Mouse (Mus musculus) right cerebral cortex, adult 18-20 months (tissue): ENCODE results near the gene Ap5z1.

Source experiments
- DNase-seq: peaks from one replicate; pipeline ENCODE4 v3.0.0; 2022; ENCODE audit warnings: mixed read lengths

Gene Ap5z1

DNA sequence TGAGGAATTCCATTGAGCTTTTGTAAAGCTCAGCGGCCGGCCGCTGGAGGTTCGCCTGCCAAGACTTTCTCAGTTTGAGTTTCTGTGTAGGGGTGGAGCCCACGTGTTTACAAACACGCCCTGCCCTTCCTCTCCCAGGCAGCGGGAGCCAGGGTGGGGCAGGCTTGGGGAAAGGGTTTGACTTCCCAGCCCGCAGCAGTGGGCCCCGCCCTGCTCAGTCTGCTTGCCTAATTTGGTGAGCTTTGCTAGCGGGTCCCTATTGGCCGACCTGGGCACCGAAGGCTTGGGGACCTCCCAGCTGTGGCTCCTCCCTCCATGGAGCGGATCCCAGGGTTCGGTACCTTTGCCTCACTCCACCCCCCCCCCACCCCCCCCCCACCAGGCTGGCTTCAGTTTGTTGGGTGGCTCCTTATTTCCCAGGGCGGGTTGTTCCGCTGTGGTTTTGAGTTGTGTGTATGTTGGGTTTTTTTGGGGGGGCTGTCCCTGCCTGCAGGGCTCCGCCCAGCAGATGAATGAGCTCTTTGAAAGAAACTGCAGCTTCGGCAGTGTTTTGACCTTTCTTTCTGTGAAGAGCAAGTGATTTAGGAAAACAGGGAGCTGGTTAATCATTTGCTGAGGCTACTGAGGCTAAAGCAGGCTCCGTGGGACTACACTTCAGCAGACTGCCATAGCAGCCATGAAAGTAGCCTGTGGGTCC, 23.1 kb upstream of the Ap5z1 start:
- peak; percentile 78 for DNase-seq

DNA sequence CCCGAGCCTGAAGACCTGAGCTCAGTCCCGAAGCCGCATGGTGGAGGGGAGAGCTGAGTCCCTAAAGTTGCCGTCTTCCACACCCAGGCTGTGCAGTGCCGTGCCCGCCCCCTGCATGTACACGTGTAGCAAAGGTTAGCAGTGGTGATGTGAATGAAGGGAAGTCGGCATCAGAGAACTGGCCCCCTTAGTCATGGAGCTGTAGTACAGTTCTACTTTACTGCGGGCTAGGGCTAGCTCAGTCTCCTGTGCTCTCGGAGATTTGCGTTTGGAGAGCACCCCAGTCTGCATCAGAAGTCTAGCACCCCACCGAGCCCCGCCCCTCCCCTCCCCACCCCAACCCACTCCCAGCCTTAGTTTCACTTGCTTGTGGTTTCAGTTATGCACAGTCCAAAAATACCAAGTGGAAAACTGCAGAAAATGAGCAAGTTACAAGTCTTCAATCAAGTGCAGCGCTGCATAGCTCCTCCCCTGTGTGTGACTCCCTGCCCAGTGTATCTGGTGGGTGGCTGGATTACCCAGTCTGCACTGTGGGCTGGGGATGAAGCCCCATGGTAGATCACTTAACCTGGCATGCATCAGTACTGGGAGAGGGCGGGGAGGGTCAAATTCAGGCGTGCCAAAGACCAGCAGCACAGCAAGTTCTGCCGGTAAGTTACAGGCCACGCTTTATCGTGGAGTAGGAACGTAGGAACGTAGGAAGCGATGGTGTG, 22.3 kb upstream of the Ap5z1 start:
- no peak for DNase-seq

DNA sequence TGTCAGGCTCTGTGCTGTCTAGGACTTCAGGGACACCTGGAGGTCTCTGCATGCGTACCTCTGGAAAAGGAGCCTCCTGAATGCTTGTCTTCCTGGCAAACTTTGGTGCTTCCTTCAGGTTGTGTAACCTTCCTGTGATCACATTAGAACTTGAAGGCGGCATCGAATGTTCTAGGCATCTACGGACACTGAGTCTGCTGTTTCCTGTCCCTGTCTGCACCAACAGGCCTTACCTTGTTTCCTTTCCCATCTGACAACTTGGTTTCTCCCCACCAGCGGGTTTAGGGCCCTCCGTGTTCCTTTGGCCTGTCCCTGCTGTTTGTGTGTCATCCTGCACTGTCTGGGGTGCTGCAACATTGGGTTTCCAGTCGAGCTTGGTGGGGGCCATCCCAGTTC, 21.7 kb upstream of the Ap5z1 start:
- no peak for DNase-seq

GRCm38 (mm10) chr5:142443514-142443913, 20.2 kb upstream of the Ap5z1 start:
- no peak for DNase-seq

DNA sequence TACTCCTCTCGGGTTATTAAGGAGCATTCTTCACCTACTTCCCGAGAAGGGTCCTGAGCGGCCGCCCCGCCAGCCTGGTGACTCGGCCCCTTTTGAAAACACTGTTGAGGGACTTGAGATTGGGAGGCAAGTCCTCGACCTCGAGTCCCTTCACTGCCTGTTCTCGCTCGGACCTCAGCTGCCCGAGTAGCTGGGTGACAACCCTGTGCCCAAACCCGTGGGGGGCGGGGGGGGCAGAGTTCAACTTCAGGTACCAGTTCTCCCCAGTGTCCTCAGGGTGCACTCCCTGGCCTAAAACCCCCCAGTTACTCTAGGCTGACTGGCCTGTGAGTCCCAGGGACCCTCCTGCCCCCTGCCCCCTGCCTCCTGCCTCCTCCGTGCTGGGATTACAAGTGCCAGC, 19.8 kb upstream of the Ap5z1 start:
- no peak for DNase-seq

GRCm38 (mm10) chr5:142444791-142445531, 18.8 kb upstream of the Ap5z1 start:
- no peak for DNase-seq

- no peak for DNase-seq
Observed at GRCm38 (mm10) chr5:142445709-142446108, 18.0 kb upstream of the Ap5z1 start.

DNA sequence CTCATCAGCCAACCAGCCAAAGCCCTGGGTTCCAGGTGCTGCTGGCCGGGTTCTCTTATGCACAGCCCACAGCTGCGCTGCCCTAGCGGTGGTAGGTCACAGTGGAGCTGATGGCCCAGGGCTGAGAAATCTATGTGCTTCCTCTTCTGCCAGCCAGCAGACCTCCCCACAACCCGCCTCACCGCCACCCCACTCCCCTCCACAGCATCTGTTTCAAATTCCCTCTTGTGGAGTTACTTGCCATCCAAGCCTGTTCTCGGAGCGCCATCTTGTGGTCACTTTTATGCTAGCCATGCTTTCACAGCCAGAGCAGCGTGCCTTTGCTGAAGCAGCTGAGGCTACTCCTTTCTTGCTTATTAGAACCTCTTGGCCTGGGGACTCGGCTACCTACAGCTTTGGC, 15.7 kb upstream of the Ap5z1 start:
- DNase-seq, result peak; percentile 86

DNA sequence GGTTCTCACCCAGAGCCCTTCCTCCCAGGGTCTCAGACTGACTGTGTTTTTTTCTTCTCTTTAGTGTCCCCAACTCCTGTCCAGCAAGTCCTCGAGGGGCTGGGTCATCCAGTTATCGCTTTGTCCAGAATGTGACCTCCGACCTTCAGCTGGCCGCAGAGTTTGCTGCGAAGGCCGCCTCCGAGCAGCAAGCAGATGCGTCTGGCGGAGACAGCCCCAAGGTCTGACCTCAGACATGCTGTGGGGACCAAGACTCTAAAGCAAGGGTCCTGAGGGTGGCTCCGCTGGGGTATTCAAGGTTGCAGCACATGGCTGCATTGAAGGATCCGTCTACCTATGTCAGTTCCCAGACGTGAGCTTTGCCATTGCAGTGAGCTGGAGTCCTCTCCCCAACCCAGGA, 15.1 kb upstream of the Ap5z1 start:
- DNase-seq, result no peak

DNA sequence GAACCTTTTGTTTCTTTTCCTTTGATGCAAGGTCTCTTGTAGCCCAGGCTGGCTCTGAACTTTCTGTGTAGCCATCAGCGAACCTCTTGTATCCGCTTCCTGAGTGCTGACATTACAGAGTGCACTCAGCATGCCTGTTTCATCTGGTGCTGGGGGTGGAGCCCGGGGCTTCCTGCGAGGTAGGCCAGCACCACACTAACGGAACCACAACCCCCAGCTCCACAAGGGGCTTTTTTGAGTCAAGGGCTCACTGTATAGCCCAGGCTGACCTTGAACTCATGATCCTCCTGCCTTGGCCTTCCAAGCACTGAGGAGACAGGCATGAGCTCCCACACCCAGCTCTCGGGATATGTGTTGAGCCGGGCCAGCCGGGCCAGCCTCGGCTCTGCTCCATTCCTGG, 12.9 kb upstream of the Ap5z1 start:
- DNase-seq, result no peak

DNA sequence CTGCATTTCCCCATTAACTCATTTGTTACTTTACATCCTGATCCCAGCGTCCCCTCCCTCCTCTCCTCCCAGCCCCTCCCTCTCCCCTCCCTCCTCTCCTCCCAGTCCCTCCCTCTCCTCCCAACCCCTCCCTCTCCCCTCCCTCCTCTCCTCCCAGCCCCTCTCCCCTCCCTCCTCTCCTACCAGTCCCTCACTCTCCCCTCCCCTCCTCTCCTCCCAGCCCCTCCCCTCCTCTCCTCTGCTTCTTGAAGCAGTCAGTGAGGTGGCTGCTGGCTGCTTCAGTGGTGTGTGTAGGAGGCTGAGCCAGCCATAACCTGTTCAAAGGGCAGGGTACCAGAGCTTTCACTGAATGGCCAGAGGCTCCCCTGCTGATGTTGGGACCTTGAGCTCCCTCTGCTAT, 12.0 kb upstream of the Ap5z1 start:
- DNase-seq, result no peak

GRCm38 (mm10) chr5:142453742-142454141, 10.0 kb upstream of the Ap5z1 start:
- DNase-seq, result no peak

GRCm38 (mm10) chr5:142456318-142456717, 7.4 kb upstream of the Ap5z1 start:
- no peak for DNase-seq

DNA sequence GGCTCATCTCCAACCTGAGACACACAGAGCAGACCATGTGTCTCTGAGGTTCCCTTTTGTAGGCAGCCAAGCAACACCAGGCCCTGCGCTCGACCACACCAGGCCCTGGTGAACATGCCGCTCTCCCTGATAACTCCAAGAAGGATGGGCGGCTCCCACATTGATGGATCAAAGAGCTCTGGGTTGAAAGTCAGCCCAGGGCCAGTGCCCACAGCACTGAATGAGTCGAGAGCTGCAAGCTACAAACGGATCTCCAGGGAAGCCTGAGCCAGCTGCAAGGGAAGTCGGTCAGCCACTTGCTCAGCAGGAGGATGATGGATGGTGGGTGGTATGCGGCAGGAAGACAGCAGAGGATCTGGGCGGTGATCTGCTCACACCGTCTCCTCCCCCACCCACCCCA, 6.4 kb upstream of the Ap5z1 start:
- DNase-seq, result peak; percentile 75

GRCm38 (mm10) chr5:142458791-142459557, 4.8 kb upstream of the Ap5z1 start:
- no peak for DNase-seq

DNA sequence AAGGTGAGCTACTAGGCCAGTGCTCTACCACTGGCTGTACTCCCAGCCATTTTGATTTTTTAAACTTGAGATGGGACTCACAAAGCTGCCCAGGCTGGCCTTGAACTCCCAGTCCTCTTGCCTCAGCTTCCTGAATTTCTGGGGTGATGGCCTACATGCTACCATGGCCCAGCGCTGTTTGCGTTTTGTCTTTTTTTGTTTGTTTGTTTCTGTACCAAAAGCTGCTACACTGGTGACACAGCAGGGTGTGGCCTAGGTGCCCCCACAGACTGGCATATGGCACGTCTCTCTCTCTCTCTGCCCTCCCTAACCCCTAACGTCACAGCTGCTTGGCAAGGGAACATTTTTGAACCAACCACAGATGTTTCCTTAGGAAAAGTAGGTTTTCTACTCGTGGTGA, 3.9 kb upstream of the Ap5z1 start:
- DNase-seq, result no peak

DNA sequence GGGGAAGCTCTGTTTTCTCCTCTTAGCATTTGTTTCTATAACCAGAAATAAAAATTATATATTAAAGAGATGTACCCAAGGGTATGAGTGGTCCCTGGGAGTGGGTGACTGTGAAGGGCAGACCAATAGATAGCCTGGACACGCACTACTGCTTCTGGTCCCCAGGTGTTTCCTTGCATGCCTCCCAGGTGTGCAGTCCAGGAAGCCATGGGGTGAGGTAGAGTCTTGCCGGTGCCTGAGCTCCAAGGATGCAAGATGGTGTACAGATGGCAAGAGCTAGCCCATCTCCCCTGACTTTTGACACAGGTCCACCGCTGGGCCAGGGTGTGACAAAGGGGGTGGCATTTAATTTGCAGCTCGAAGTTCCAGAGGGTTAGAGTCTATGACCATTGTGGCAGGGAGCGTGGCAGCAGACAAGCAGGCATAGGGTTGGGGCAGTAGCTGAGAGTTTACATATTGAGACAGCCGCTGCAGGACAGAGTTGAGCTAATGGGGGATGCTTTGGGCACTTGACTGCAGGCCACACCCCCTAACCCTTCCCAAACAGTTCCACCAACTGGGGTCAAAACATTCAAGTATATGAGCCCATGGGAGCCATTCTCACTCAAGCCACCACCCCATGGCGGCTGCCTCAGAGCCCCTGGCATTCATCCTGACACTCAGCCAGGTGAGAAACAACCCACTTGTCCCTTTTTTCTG, 1.7 kb upstream of the Ap5z1 start:
- DNase-seq, result no peak

DNA sequence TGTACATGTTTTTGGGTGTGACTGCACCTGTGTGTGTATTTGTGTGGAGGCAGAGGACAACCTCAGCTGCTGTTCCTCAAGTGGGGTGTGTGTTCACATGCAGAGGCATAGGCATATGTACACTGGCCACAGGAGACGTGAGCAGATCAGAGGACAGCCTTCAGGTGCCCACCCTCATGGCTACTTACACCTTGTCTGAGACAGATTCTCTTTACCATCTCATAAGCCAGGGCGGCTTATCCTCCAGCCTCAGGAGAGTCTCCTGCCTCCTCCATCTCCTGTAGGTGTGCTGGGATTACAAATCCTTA, 1.1 kb upstream of the Ap5z1 start:
- no peak for DNase-seq

DNA sequence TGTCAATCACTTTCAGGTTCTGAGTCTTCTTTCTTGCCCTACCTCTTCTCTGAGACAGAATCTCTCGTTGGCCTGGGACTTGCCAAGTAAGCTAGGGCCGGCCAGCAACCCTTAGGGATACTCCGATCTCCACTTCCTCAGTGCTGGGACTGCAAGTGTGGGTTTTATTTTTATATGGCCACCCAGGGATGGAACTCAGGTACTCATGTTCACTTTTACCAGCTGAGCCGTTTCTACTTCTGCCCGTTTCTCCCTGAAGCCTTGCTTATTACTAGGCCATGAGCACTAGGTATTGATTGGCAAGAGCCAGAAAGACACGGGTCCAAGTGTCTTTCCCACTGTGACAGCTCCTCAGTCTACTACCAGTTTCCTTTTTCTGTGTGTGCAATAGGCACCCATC, 733 bp upstream of the Ap5z1 start:
- no peak for DNase-seq

DNA sequence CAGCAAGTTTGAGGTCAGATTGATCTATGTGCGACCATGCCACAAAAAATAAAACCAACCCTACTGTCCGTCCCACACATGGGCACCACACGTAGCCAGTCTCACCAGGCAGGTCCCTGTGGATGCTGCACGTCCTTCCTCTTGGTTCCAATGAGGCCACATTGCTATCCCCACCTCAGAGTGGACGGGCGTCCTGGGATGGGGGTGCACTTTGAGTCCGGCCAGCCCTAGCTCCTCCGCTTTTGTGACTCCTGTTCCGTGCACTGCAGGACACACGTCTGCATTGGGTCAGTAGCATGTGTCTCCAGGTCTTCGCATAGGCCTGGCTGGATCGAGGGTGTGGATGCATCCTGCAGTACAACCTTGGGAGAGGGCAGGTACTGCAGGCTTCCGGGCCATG, 4.6 kb downstream of the Ap5z1 start:
- DNase-seq, result no peak

DNA sequence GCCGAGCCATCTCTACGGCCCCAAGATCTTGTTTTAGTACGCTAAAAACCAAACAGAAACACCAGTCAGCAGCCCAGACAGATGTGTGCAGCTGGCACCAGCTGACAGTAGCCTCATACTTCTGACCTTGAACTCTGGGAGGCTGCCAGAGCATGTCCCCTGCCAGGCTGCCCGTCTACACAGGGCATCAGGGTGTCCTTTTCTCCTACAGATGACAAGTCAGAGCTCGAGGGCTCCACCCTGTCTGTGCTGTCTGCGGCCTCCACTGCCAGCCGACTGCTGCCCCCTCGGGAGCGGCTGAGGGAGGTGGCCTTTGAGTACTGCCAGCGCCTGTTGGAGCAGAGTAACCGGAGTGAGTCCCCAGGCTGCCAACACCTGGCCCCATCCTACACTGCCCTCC, 6.1 kb downstream of the Ap5z1 start:
- no peak for DNase-seq

DNA sequence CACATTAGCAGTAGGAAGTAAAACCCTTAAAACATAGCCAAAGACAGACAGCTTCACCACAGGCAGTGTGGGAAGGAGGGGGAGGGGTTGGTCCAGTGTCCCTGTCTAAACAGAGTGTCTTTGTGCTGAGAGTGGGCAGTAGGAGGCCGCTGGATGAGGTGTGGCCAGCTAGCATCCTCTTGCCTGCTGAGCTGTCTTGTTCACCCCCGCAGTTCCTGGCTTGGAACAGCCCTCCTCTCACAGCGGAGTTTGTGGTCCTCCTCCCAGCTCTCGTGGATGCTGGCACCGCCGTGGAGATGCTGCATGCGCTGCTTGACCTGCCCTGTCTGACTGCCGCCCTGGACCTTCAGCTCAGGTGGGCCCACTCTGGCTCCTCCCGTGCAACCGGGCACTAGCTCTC, 10.0 kb downstream of the Ap5z1 start:
- peak; percentile 86 for DNase-seq

DNA sequence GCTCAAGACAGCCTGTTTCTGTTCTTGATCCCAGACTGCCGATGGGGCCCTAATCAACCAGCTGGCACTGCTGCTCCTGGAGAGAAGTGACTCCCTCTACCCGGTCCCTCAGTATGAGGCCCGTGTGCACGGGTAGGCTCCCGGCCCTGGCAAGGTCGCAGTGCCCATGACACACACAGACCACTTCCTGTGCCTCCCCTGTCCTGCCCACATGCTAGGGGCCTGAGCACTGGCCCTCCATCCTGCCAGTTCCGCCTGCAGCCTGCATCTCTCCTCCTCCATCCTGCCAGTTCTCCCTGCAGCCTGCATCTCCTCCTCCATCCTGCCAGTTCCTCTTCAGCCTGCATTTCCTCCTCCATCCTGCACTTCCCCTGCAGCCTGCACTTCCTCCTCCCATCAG, 11.9 kb downstream of the Ap5z1 start:
- no peak for DNase-seq
